Mouse (Mus musculus): Measurements from ENCODE around the gene Lama4. TPM values are rescaled to one million over a fixed set of nuclear protein-coding genes. Genes with fewer than 3 reads are reported as not detected.
A peak's percentile ranks its signal among the peaks of the same experiment; 100 is the strongest.

Gene Lama4
- polyA plus RNA-seq, 1 experiment: 35.4 TPM

DNA sequence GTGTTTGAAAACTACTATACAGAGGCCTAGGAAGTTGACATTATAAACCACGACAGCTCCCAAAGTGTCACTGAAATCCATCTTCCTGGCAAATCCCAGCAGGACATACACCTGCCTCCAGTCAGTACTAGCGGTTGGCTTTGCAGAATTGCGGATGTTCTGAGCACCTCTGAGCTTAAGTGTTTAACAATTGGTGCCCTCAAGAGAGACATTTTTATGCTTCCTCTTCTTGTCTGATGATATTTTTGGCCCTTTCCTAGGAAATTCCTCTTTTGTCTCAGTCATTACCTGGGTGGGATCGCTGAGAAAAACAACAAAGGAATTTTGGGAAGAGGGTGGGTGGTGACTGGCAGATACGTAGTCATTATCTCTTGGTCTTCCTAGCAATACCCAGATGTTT is 14.4 kb downstream of the Lama4 start:
- no peak overlapping the region for H3K4me3 ChIP-seq (ENCODE audit: insufficient read depth, low read depth, low read length)
- peak overlapping the region; percentile 37 for H3K27ac ChIP-seq (replicated peaks; ENCODE audit: low read depth, low read length)
- H3K4me1 ChIP-seq (ENCODE audit: control insufficient read depth, insufficient read depth, insufficient read length, low read length): peaks cover 27% of the 10 kb centered on the region; the same call in 1 of the 2 replicates

- H3K4me3 ChIP-seq (ENCODE audit: insufficient read depth, low read depth, low read length): no peak overlapping the region
- peaks cover 30% of the 10 kb centered on the region for H3K4me1 ChIP-seq (ENCODE audit: control insufficient read depth, insufficient read depth, insufficient read length, low read length)
- peak overlapping the region; percentile 78 for H3K27ac ChIP-seq (replicated peaks; ENCODE audit: low read depth, low read length)
These were observed 15.7 kb downstream of the Lama4 start for GRCm38 (mm10) chr10:38980980-38981379.

- peaks cover 31% of the 10 kb centered on the region for H3K4me1 ChIP-seq (ENCODE audit: control insufficient read depth, insufficient read depth, insufficient read length, low read length)
- H3K4me3 ChIP-seq (ENCODE audit: insufficient read depth, low read depth, low read length): no peak overlapping the region
- peak overlapping the region; percentile 17; the same call in 1 of the 2 replicates for H3K27ac ChIP-seq (replicated peaks; ENCODE audit: low read depth, low read length)
These were observed 19.2 kb downstream of the Lama4 start for GRCm38 (mm10) chr10:38984358-38985075.

DNA sequence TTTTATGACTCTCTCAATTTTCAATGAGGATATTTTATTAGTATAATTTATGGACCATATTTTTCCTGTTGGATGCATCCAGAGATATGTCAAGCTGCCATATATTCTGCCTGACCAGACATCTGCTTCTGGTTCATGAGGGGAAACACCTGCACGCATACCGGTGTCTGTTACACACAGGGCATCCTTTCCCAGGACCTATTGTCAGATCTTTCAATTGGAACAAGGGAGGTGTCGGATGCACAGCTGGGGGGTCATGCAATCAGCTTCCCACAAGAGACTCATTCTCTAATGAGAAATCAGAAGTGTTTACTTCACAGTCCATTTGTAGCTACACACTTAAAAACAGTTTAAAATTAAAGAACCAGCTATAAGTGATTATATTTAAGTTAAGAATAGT is 20.7 kb downstream of the Lama4 start:
- H3K4me1 ChIP-seq (ENCODE audit: control insufficient read depth, insufficient read depth, insufficient read length, low read length): peaks cover 26% of the 10 kb centered on the region
- H3K4me3 ChIP-seq (ENCODE audit: insufficient read depth, low read depth, low read length): no peak overlapping the region
- H3K27ac ChIP-seq (replicated peaks; ENCODE audit: low read depth, low read length): no peak overlapping the region

GRCm38 (mm10) chr10:38992827-38993226 is 27.5 kb downstream of the Lama4 start:
- peak overlapping the region; percentile 69 for H3K27ac ChIP-seq (replicated peaks; ENCODE audit: low read depth, low read length)
- peaks cover 21% of the 10 kb centered on the region for H3K4me1 ChIP-seq (ENCODE audit: control insufficient read depth, insufficient read depth, insufficient read length, low read length)
- H3K4me3 ChIP-seq (ENCODE audit: insufficient read depth, low read depth, low read length): no peak overlapping the region

DNA sequence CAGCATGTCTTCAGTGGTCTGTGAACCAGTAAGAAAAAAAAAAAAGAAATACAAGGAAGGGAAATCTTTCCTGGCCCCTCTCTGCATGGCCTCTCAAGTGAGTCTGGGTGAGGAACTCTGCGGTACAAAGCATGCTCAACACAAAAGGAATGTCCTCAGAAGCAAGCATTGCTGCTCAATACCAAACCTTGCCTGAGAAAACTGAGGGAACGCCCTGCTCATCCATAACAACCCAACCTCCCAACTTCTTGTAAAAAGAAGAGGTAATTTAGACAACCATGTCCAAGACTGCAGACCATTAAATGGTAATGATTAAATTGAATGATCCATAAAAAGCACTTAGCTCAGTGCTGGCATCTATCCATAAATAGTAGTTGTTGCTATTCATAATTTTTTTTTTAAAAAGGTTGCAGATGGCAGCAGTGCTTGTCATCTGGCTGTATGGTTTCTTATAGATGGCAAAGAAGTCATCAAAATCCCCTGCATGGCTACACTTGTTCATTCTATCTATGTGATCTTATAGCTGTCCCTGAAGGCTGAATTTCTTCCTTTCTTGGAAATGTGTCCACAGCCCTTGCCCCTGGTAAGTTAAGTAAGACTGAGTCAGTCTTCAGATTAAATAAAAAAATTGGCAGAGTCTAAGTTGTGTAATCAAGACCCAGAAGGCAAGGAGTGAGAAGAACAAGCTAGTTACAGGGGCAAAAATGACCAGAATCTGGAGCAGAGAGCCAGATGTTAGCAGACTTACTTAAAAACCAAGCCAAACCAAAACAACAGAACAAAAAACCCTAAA is 28.5 kb downstream of the Lama4 start:
- Histone ChIP-seq H3K27ac (replicated peaks; ENCODE audit: low read depth, low read length) (peak overlapping the region; percentile 47), H3K4me1 (ENCODE audit: control insufficient read depth, insufficient read depth, insufficient read length, low read length) (peaks cover 17% of the 10 kb centered on the region; the same call in 1 of the 2 replicates), H3K4me3 (ENCODE audit: insufficient read depth, low read depth, low read length) (no peak overlapping the region)

GRCm38 (mm10) chr10:38994719-38995450 is 29.6 kb downstream of the Lama4 start:
- H3K27ac ChIP-seq (replicated peaks; ENCODE audit: low read depth, low read length): peak overlapping the region; percentile 78

GRCm38 (mm10) chr10:38995896-38996295 is 30.6 kb downstream of the Lama4 start:
- Histone ChIP-seq H3K27ac (replicated peaks; ENCODE audit: low read depth, low read length) (no peak overlapping the region), H3K4me1 (ENCODE audit: control insufficient read depth, insufficient read depth, insufficient read length, low read length) (peaks cover 17% of the 10 kb centered on the region; the same call in 1 of the 2 replicates), H3K4me3 (ENCODE audit: insufficient read depth, low read depth, low read length) (no peak overlapping the region)

More at GRCm38 (mm10) chr10:38994719-38995450, 29.6 kb downstream of the Lama4 start:
- Histone ChIP-seq H3K4me1 (ENCODE audit: control insufficient read depth, insufficient read depth, insufficient read length, low read length) (peaks cover 17% of the 10 kb centered on the region; the same call in 1 of the 2 replicates), H3K4me3 (ENCODE audit: insufficient read depth, low read depth, low read length) (no peak overlapping the region)

DNA sequence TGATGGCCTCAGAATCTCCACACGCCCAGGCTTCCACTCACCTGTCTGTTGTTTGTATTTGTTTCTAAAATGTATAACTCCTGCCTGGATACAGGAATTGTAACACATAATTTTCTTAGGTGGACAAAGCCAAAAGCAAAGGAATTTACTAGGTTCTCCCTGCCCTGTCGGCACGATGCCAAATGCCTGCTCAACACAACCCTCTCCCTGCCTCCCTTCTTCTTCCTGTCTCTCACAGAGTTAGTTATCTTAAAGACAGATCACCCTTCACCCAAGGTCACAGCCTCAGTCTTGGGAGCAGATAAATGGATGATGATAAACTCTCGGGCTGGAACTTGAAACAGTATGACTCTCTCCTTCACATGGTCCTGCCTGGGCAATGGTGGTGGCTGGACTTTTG is 35.6 kb downstream of the Lama4 start:
- Histone ChIP-seq H3K4me3 (ENCODE audit: insufficient read depth, low read depth, low read length) (no peak overlapping the region), H3K4me1 (ENCODE audit: control insufficient read depth, insufficient read depth, insufficient read length, low read length) (peaks cover 5% of the 10 kb centered on the region; the same call in 1 of the 2 replicates), H3K27ac (replicated peaks; ENCODE audit: low read depth, low read length) (no peak overlapping the region)

DNA sequence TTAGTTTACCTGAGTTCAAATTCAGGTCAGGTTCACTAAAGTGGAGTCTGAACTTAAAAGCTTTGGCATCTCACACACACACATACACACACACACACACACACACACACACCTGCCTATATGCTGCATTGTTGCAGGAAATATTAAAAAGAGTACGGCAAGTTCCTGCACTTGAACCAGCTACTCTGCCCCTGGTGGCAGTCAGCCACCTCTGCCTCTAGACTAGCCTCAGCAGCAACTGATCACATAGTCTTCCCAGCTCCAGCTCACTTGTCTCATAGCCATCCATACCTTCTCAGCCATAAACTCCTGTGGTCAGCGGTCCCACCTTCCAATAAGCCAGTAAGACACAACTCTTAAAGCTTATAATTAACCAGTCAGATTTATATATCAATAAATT is 37.2 kb downstream of the Lama4 start:
- Histone ChIP-seq H3K27ac (replicated peaks; ENCODE audit: low read depth, low read length) (0 out of 2 replicates have a peak overlapping the region, but pooled peaks have one; percentile 10), H3K4me1 (ENCODE audit: control insufficient read depth, insufficient read depth, insufficient read length, low read length) (peaks cover 4% of the 10 kb centered on the region; the same call in 1 of the 2 replicates), H3K4me3 (ENCODE audit: insufficient read depth, low read depth, low read length) (no peak overlapping the region)

DNA sequence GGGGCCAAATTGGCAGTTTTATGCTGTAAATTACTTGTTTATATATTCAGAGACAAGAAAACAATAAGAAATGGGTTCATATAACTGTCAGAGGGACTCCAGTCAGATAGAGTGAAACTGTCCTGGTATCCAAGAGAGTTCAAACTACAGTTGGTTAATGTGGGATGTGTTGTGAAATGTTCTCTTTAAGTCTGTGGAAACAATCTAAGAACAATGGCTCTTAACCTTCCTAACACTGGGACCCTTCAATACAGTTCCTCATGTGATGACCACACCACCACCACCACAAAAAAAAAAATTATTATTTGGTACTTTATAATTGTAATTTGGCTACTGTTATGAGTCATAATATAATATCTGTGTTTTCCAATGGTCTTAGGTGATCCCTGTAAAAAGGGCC is 38.2 kb downstream of the Lama4 start:
- Histone ChIP-seq H3K4me1 (ENCODE audit: control insufficient read depth, insufficient read depth, insufficient read length, low read length) (peaks cover 4% of the 10 kb centered on the region; the same call in 1 of the 2 replicates), H3K4me3 (ENCODE audit: insufficient read depth, low read depth, low read length) (no peak overlapping the region), H3K27ac (replicated peaks; ENCODE audit: low read depth, low read length) (no peak overlapping the region)

DNA sequence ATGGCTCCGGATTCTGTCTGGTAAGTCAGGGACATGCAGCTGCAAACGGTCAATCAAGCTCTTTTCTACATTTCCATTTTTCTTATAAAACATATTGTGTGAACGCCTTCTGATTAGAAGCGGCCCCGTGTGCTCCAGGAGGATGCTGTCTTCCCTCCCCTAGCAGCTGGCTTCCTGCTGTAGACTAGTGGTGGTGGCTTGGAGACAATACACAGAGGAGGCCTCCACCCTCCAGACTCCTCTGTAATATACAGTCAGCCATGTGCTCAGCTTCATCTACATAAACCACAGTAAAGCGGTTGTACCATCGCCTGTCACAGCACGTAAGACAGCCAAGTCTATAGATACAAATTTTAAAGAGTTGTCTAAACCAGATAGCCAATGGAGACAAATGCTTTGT is 40.2 kb downstream of the Lama4 start:
- Histone ChIP-seq H3K27ac (replicated peaks; ENCODE audit: low read depth, low read length) (no peak overlapping the region), H3K4me3 (ENCODE audit: insufficient read depth, low read depth, low read length) (no peak overlapping the region)

DNA sequence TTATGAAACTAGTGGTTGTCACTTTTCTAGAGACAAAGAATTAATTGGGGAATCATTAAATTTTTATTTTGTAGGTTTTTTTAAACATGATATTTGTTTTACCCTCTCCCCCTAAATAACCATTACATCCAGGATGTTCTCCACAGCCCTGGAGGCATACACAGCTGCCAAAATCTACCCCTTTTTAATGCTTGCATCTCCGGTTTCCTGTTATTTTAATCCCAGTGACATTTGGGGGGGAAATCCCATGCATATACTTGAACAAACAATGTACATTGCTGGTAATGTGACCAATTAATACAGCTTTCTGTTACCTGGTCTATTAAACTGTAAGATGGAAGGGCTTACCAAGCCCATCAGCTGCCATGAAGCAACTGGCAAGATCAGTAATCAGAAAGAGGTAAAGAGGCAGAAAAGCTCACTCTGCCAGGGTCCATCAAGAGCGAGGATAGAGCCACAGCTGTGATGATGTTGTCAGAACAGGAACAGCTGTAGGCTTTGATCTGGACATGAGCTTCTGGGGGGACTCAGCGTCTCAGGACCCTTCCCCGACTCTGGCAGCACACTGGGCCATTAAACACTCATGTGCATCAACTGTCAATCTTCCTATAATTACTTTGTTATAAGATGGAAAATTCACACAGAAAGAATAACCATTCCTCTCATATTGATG is 41.3 kb downstream of the Lama4 start:
- Histone ChIP-seq H3K27ac (replicated peaks; ENCODE audit: low read depth, low read length) (no peak overlapping the region), H3K4me1 (ENCODE audit: control insufficient read depth, insufficient read depth, insufficient read length, low read length) (peaks cover 4% of the 10 kb centered on the region; the same call in 1 of the 2 replicates), H3K4me3 (ENCODE audit: insufficient read depth, low read depth, low read length) (no peak overlapping the region)

More for the DNA sequence above, 40.2 kb downstream of the Lama4 start:
- peaks cover 4% of the 10 kb centered on the region; the same call in 1 of the 2 replicates for H3K4me1 ChIP-seq (ENCODE audit: control insufficient read depth, insufficient read depth, insufficient read length, low read length)

- no peak overlapping the region for H3K27ac ChIP-seq (replicated peaks; ENCODE audit: low read depth, low read length)
- H3K4me3 ChIP-seq (ENCODE audit: insufficient read depth, low read depth, low read length): no peak overlapping the region
- H3K4me1 ChIP-seq (ENCODE audit: control insufficient read depth, insufficient read depth, insufficient read length, low read length): peaks cover 2% of the 10 kb centered on the region
These were observed 49.5 kb downstream of the Lama4 start for GRCm38 (mm10) chr10:39014836-39015235.

All from brown adipose tissue, adult 24 weeks (tissue).